Mouse (Mus musculus) heart, postnatal 25 days (tissue): ENCODE measurements around the gene Sema3g. TPM values are rescaled to one million over a fixed set of nuclear protein-coding genes. Genes with fewer than 3 reads are reported as not detected.

Source experiments
- DNase-seq: peaks from one replicate; pipeline ENCODE4 v3.0.0; 2022; ENCODE audit warnings: low spot score
- intact Hi-C: fragments of 180-260 bp; cut with DNase I; formaldehyde crosslinking; loops from one replicate; pipeline ENCODE4 v1.15.1; 2025
- total RNA-seq, 2 experiments: library from RNA; stranded (reverse); gene quantifications; 2 replicates each; pipeline ENCODE4 v1.2.3; 2021

Gene Sema3g
- total RNA-seq, 2 experiments from 2014 or later = 12.4 to 16.1 TPM

GRCm38 (mm10) chr14:31260932-31261331 is 43.3 kb downstream of the Sema3g start:
- DNase-seq = no peak
- intact Hi-C loops = no loop called here

DNA sequence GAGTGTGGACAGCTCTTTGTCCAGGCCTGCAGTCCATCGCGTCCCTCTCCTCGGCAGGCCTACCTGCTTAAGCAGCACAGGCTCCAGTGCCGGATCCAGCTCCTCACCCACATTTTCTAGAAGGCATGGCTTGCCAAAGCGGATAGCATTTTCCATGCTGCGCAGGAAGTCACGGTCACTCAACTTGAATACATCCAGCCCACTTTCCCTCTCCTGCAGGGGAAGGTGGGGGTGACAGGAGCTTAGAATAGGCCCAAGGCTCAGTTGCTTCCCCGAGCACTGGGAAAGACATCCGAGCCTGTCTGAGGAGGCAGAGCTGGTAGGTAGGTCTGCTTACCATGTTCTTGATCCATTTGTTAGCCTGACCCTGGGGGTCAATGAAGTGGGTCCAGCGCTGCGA is 50.0 kb downstream of the Sema3g start:
- intact Hi-C loops = no loop called here

DNA sequence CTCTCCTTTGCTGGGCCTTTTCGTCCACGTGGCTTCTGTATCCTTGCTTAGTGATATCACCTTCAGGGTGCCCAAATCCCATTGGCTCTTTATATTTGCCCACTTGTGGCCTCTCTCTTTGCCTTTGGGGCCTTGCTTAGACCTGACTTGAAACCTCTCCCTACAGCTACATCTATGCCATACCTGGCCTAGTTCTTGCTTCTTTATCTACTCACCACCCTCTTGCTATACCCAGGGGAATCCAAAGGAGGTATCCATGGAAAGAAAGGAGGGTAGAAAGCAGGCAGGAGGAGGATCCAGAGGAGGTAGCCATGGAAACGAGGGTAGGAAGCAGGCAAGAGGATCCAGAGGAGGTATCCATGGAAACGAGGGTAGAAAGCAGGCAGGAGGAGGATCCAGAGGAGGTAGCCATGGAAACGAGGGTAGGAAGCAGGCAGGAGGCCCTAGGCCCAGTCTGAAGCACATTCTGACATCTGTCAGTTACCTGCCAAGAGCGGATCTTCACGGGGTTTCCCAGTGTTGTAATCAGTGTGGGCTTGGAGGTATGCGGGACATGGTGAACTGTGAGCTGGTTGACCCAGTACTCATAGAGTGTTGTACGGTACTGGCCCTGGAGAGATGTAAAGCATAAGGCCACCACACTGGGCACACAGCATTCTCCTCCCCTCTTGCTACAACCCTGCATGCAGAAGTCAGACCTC is 50.8 kb downstream of the Sema3g start:
- intact Hi-C loops = no loop called here
- no peak for DNase-seq

More for the DNA sequence above, 50.0 kb downstream of the Sema3g start:
- DNase-seq = no peak

DNA sequence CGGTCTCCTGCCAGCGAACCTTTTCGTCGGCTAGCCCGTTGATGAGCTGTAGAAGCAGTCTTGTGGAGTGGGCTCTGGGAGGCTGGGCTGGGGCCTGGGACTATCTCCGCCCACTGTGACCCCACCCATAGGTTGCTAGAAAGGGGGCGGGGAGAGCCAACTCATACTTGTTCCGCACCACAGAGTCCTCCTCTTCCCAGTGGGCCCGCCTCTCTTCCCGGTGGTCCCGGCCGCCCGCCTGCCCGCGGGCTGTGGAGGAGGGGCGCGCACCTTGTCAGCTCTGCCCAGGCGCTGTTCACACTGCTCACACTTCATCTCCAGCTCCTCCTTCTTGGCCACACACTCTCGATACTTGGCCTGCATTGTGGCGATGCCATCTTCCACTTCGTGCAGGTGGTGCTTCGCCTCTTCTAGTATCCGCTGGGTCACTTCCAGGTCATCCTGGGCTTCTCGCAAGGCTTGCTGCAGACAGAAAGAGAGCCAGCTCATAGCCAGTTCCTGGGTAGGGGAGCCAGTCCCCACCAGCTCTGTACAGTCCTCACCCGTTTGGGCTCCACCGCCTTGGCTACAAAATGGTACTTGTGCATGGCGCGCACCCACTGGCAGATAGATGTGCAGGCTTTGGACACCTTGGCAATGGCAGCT is 51.9 kb downstream of the Sema3g start:
- intact Hi-C loops = loop anchor here (5.0 to 10.0 kb wide), 2 partner anchors 98 to 335 kb away; no protein-coding TSS in a partner anchor
- DNase-seq = no peak

GRCm38 (mm10) chr14:31271121-31271520 is 53.5 kb downstream of the Sema3g start:
- intact Hi-C loops = loop anchor here (5.0 to 10.0 kb wide), 2 partner anchors 96 to 334 kb away; no protein-coding TSS in a partner anchor

DNA sequence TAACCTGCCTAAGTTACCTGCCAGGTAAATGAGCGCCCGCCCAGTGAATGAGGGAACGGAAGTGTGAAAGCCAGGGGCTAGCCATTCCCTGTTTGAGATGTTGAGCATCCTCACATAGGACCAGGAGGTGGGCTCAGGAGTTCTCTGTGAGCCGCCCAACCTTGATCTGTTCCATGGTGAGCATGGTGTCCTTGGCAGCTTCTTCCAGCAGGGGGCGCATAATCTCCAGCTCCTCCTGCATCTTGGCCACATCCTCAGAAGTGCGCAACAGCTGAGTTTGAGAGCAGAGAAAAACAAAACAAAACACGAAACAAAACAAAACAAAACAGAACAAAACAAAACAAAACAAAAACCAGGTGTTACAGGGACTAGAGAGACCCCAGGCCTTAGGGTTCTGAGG is 54.5 kb downstream of the Sema3g start:
- no peak for DNase-seq
- intact Hi-C loops = loop anchor here (2.0 to 10.0 kb wide), 4 partner anchors 53 to 333 kb away; no protein-coding TSS in a partner anchor

More at GRCm38 (mm10) chr14:31271121-31271520, 53.5 kb downstream of the Sema3g start:
- no peak for DNase-seq

Other genes starting within 250 kb of the Sema3g start
- gene Glt8d1, start 216.5 kb upstream of the Sema3g start, total RNA-seq = 10 to 100 TPM; 18.5 to 22.1 TPM
- gene Spcs1, start 216.2 kb upstream of the Sema3g start, total RNA-seq = 100 to 1,000 TPM; 138 to 145 TPM
- 10 to 100 TPM; 54.0 to 58.2 TPM for gene Pbrm1, start 198.7 kb upstream of the Sema3g start, total RNA-seq
- 10 to 100 TPM; 19.5 to 20.5 TPM for gene Gnl3, start 198.7 kb upstream of the Sema3g start, total RNA-seq
- gene Smim4, start 88.9 kb upstream of the Sema3g start, total RNA-seq = 10 to 100 TPM; 60.2 to 61.0 TPM
- 10 to 100 TPM; 18.2 to 22.6 TPM for gene Nt5dc2, start 86.8 kb upstream of the Sema3g start, total RNA-seq
- gene Stab1, start 49.2 kb upstream of the Sema3g start, total RNA-seq = 10 to 100 TPM; 76.4 to 76.8 TPM
- gene Tnnc1, start 9.5 kb upstream of the Sema3g start, total RNA-seq = 1,000 to 10,000 TPM; 5,169 to 5,647 TPM
- gene Nisch, start 914 bp upstream of the Sema3g start, total RNA-seq = 100 to 1,000 TPM; 145 to 148 TPM
- 1 to 10 TPM; 3.4 to 4.1 TPM for gene Phf7, start 33.5 kb downstream of the Sema3g start, total RNA-seq
- gene Bap1, start 33.6 kb downstream of the Sema3g start, total RNA-seq = 10 to 100 TPM; 39.5 to 45.5 TPM
- gene Dnah1, start 106.0 kb downstream of the Sema3g start, total RNA-seq = under 1 TPM; 0.03 to 0.11 TPM
- 10 to 100 TPM; 31.0 to 32.0 TPM for gene Capn7, start 118.8 kb downstream of the Sema3g start, total RNA-seq
- gene Sh3bp5, start 218.2 kb downstream of the Sema3g start, total RNA-seq = 10 to 100 TPM; 41.0 to 58.1 TPM